ENCODE assay signal across 9 mouse cellular contexts in genomic region chr15:79952504-79953231, GRCm38 (mm10). TPM values are rescaled to one million over a fixed set of nuclear protein-coding genes. Genes with fewer than 3 reads are reported as not detected.
DNase-seq lines count a peak whose midpoint lies in the region; ATAC-seq and TF ChIP-seq lines count a peak whose summit lies in the region.
"Had no signal": no experiment of that assay in that cellular context is flagged by ENCODE, and none has a peak within 500 bp of the region (broad histone marks: within the 10 kb centered on the region; RNA-seq: fewer than 3 reads in every experiment).

No protein-coding gene starts in this region.

- H3K27ac ChIP-seq in gastrocnemius, adult 2 months: peak overlapping the region; percentile 87
- H3K27ac ChIP-seq in intestine, embryonic 16.5 days (ENCODE audit: low read length): peak overlapping the region; percentile 46
- no peak overlapping the region for H3K27ac ChIP-seq in thymus, adult 2 months (ENCODE audit: control insufficient read depth, insufficient read depth, low read length)

- no peak overlapping the region for H3K4me3 ChIP-seq in gastrocnemius, adult 2 months
- H3K4me3 ChIP-seq in intestine, embryonic 16.5 days (ENCODE audit: low read length): no peak overlapping the region
- H3K4me3 ChIP-seq in thymus, adult 2 months (ENCODE audit: control insufficient read depth, insufficient read depth, low read length): no peak overlapping the region

- H3K9ac ChIP-seq in intestine, embryonic 16.5 days (ENCODE audit: low read depth, low read length): no peak overlapping the region

- no peaks in the 10 kb centered on the region for H3K36me3 ChIP-seq in intestine, embryonic 16.5 days (ENCODE audit: control insufficient read depth, insufficient read depth, low read length)
- no peaks in the 10 kb centered on the region for H3K36me3 ChIP-seq in thymus, adult 2 months (ENCODE audit: control insufficient read depth, insufficient read depth, low read length)

- peaks cover 32% of the 10 kb centered on the region for H3K4me1 ChIP-seq in intestine, embryonic 16.5 days (ENCODE audit: control insufficient read depth, insufficient read depth, low read length)
- peaks cover 22% of the 10 kb centered on the region for H3K4me1 ChIP-seq in thymus, adult 2 months (replicated peaks; ENCODE audit: control insufficient read depth, insufficient read depth, low read length)

- H3K9me3 ChIP-seq in intestine, embryonic 16.5 days (ENCODE audit: control insufficient read depth, low read length): no peaks in the 10 kb centered on the region

- peak; percentile 38 for DNase-seq in gastrocnemius, adult 2 months
- DNase-seq in gastrocnemius, postnatal 14 days: no peak
- peak; percentile 92 for DNase-seq in adrenal gland, postnatal 14 days
- DNase-seq in lung, postnatal 14 days: peak; percentile 83
- DNase-seq in right cerebral cortex, postnatal 4 days: no peak
- no peak for DNase-seq in layer of hippocampus, postnatal 10 days (ENCODE audit: low spot score in 2 of 2)
- DNase-seq in thymus, adult 2 months: no peak
- DNase-seq: right cerebral cortex, adult 18-20 months had no signal

- 42% methylated on average over 11 of the region's 11 CpGs for WGBS in intestine, embryonic 16.5 days
- 78% methylated on average over 11 of the region's 11 CpGs for WGBS in thymus, adult 2 months

- H3K27me3 ChIP-seq in intestine, embryonic 16.5 days (replicated peaks; ENCODE audit: control insufficient read depth, insufficient read depth, low read length): no peaks in the 10 kb centered on the region
- no peaks in the 10 kb centered on the region for H3K27me3 ChIP-seq in thymus, adult 2 months (ENCODE audit: control insufficient read depth, insufficient read depth, low read length)

- ATAC-seq in intestine, embryonic 16.5 days: peak; percentile 24

- intact Hi-C loops in gastrocnemius, adult 2 months (cut with DNase I): no loop called here
- intact Hi-C loops in gastrocnemius, postnatal 14 days (cut with DNase I; ENCODE audit: low total_unique reads): no loop called here

- no peak for TF ChIP-seq POLR2A in thymus, adult 2 months (IDR thresholded peaks at IDR 0.05; ENCODE audit: control insufficient read depth, extremely low read depth, insufficient read depth, low read length, poor library complexity)

- H3K4me2 ChIP-seq in intestine, embryonic 16.5 days (ENCODE audit: low read depth, low read length): no peak overlapping the region

- TF ChIP-seq CTCF in gastrocnemius, adult 2 months (IDR thresholded peaks at IDR 0.05): no peak
- no peak for TF ChIP-seq CTCF in thymus, adult 2 months (IDR thresholded peaks at IDR 0.05; ENCODE audit: borderline replicate concordance, control insufficient read depth, extremely low read depth, insufficient read depth, low read length, poor library complexity)

RNA-seq across cellular contexts. Expression of gene Cbx7, which starts 18.3 kb away (rescaled TPM):
- total RNA-seq in gastrocnemius, adult 2 months (2021): 10 to 100 TPM; 18.9 to 19.6 TPM
- 1 to 10 TPM; 3.7 to 4.5 TPM for total RNA-seq in gastrocnemius, postnatal 14 days (2021)
- 7.2 and 12.8 TPM in 2 replicates for total RNA-seq in adrenal gland, postnatal 14 days (2021)
- polyA plus RNA-seq in intestine, embryonic 16.5 days (2015; fragmentation: Nextera tagmentation; extraction: Ambion mirVana): 3.7 and 4.8 TPM in 2 replicates
- 1 to 10 TPM; 7.9 to 9.6 TPM for total RNA-seq in layer of hippocampus, postnatal 10 days (2021)
- 61.9 and 72.6 TPM in 2 replicates for polyA plus RNA-seq in thymus, adult 2 months (2012; rRNA removed)

Comparison
In these comparisons a context has a peak if more than half of its experiments do, and no peak if none do; other contexts are left out.
1. DNase-seq: peak in gastrocnemius, adult 2 months (single experiment), adrenal gland, postnatal 14 days (single experiment) and lung, postnatal 14 days (single experiment); none in gastrocnemius, postnatal 14 days (single experiment), right cerebral cortex, postnatal 4 days (single experiment), layer of hippocampus, postnatal 10 days (0 of 2) and thymus, adult 2 months (single experiment).